Mouse (Mus musculus) C2C12 (cell line): Measurements from ENCODE around the gene March9. TPM values are rescaled to one million over a fixed set of nuclear protein-coding genes. Genes with fewer than 3 reads are reported as not detected.
A peak's percentile ranks its signal among the peaks of the same experiment; 100 is the strongest.

ENCODE experiments used
- H3K27me3 ChIP-seq: one replicate; pipeline ENCODE4 v1.6.1; 2011; ENCODE audit not compliant: control insufficient read depth, insufficient read depth, insufficient read length
- H3K36me3 ChIP-seq: one replicate; pipeline ENCODE4 v1.6.1; 2011; ENCODE audit not compliant: control insufficient read depth, insufficient read depth
- H3K4me3 ChIP-seq: one replicate; pipeline ENCODE4 v1.5.1; 2011; ENCODE audit warnings: mild to moderate bottlenecking, control low read depth; ENCODE audit not compliant: poor library complexity, insufficient read depth, severe bottlenecking
- H3K79me2 ChIP-seq: one replicate; pipeline ENCODE4 v1.6.1; 2011; ENCODE audit not compliant: control insufficient read depth, insufficient read depth
- H3K79me3 ChIP-seq: one replicate; pipeline ENCODE4 v1.6.1; 2011; ENCODE audit warnings: low read depth, control low read depth
- H3ac ChIP-seq: one replicate; pipeline ENCODE3; 2011; ENCODE audit warnings: low read depth; ENCODE audit not compliant: control insufficient read depth, insufficient read length
- CEBPB ChIP-seq: IDR thresholded peaks from one replicate; pipeline ENCODE4 v1.6.1; 2011; ENCODE audit warnings: low read depth, mild to moderate bottlenecking, control low read depth, moderate library complexity
- CTCF ChIP-seq: IDR thresholded peaks from one replicate; pipeline ENCODE4 v1.5.1; 2011; ENCODE audit not compliant: control insufficient read depth, insufficient read depth, insufficient read length
- FOSL1 ChIP-seq: IDR thresholded peaks from one replicate; pipeline ENCODE4 v1.8.0; 2011; ENCODE audit warnings: mild to moderate bottlenecking, low read length; ENCODE audit not compliant: poor library complexity, insufficient read depth, severe bottlenecking
- MAX ChIP-seq: IDR thresholded peaks from one replicate; pipeline ENCODE4 v1.6.1; 2011; ENCODE audit warnings: mild to moderate bottlenecking, control low read depth
- MYOD1 ChIP-seq: IDR thresholded peaks from one replicate; pipeline ENCODE4 v1.6.1; 2011; ENCODE audit warnings: low read depth; ENCODE audit not compliant: control insufficient read depth, insufficient read length
- MYOG ChIP-seq: IDR thresholded peaks from one replicate; pipeline ENCODE4 v1.6.1; 2011; ENCODE audit not compliant: control insufficient read depth, insufficient read length; ENCODE audit errors: extremely low read depth
- USF1 ChIP-seq: IDR thresholded peaks from one replicate; pipeline ENCODE4 v1.6.1; 2011; ENCODE audit warnings: low read depth, mild to moderate bottlenecking, control low read depth, moderate library complexity
- polyA plus RNA-seq: library from polyadenylated mRNA; unstranded; fragments of >200 nt; fragmentation: generic; extraction: Trizol; gene quantifications from one replicate; pipeline ENCODE4 v1.2.1, GENCODE M21; 2012; ENCODE audit warnings: missing spikeins

The March9 gene
- polyA plus RNA-seq, 1 experiment = 3.0 TPM

DNA sequence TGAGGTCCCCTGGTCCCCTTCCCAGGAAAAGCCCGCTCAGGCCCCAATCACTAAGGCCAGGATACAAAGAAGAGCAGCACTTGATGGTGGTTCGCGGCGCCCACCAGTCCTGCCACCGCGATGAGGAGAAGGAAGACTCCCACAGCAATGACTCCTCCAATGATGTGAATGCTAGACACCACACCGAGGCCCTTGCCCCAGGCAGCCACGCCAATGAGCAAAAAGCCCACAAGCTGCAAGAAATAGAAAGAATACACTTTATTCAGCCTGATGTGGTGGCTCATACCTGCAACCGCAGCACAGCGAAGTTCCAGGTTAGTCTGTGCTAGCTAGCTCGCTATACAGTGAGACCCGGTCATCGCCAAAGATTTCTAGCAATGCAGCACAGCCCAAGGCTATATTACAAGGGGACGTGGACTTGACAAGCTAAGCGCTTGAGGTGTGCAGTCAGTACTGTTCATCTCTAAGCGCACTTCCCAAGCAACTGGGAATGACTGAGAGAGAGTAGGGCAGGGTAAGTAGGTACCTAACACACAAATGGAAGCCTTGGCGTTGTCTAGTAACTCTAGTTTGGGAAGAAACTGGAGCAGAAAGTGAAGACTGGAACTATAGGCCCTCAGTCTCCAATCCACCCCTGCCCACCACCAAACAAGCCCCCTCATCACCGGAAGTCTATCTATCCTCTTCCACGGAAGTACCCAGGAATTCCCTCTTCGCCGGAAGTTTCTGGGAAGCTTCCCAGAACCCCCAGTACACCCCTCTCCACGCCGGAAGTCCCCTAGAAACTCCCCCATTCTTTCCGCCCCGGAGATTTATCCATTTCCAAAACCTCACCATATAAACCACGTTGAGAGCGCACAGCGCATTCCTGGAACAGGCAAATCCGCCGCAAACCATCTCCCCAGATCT, 9.6 kb upstream of the March9 start:
- H3K79me3 ChIP-seq = peaks cover 22% of the 10 kb centered on the region
- no peaks in the 10 kb centered on the region for H3K27me3 ChIP-seq
- peak overlapping the region; percentile 74 for H3ac ChIP-seq
- peaks cover 45% of the 10 kb centered on the region for H3K79me2 ChIP-seq
- peak overlapping the region; percentile 82 for H3K4me3 ChIP-seq
- peaks cover 39% of the 10 kb centered on the region for H3K36me3 ChIP-seq
- no peak for TF ChIP-seq MYOD1
- no peak for TF ChIP-seq MAX
- TF ChIP-seq MYOG = no peak
- TF ChIP-seq CTCF = no peak
- no peak for TF ChIP-seq CEBPB
- TF ChIP-seq FOSL1 = no peak
- TF ChIP-seq USF1 = no peak

DNA sequence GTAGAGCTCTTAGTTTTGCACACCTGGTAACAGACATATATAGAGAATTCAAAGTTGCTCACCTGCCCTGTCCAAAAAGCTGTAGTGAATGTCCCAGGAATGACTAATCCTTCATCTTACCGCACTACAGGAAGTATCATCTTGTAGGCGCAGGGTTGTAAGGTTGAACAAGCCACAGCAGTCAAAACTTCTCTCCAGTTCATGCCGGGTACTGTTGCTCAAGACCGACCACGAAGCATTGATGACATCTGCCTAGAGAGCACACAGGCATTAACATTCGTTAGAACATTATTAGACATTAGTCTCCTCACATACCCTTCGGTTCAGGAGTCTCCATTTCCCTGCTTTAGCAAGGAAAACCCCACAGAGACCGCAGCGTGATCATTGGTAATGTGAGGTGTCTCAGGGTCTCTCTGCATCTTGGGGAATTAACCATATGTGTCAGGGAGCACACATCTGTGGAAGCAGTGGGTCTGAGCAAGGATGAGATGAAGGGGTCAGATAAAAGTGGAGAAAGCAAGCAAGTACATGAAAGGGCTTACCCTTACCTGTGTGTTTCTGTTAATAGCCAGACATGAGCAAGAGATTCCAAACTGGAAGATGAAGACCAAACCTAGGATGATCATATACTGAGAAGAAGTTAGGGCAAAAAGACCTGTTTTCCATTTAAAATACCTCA, 8.5 kb upstream of the March9 start:
- peaks cover 55% of the 10 kb centered on the region for H3K79me2 ChIP-seq
- H3ac ChIP-seq = peak overlapping the region; percentile 27
- no peak for TF ChIP-seq CTCF
- TF ChIP-seq CEBPB = peak; percentile 60
- TF ChIP-seq USF1 = no peak
- no peaks in the 10 kb centered on the region for H3K27me3 ChIP-seq
- H3K36me3 ChIP-seq = peaks cover 40% of the 10 kb centered on the region
- no peak overlapping the region for H3K4me3 ChIP-seq
- H3K79me3 ChIP-seq = peaks cover 33% of the 10 kb centered on the region

DNA sequence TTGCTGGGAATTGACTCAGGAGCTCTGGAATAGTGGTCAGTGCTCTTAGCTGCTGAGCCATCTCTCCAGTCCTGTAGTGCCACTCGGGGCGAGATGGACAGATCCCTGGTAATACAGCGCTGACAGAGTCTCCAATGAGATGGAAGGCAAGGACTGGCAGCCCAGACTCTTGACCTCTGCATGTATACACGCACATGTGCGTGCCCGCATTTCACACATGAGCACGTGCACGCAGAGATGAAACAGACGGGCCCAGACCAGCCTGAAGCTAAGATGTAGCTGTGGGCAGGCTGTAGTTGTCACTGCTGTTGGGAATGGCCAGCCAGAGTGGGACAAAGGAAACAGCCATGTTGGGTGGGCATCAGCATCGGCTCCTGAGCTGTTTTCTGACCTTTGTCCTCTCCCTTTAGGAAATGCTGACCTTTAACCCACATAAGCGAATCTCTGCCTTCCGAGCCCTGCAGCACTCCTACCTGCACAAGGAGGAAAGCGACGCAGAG, 6.6 kb upstream of the March9 start:
- TF ChIP-seq CEBPB = no peak
- no peak for TF ChIP-seq USF1
- TF ChIP-seq FOSL1 = no peak
- TF ChIP-seq MYOG = no peak
- Histone ChIP-seq H3K36me3 (peaks cover 40% of the 10 kb centered on the region), H3K4me3 (no peak overlapping the region), H3K79me3 (peaks cover 33% of the 10 kb centered on the region), H3K27me3 (no peaks in the 10 kb centered on the region), H3ac (no peak overlapping the region), H3K79me2 (peaks cover 57% of the 10 kb centered on the region)

DNA sequence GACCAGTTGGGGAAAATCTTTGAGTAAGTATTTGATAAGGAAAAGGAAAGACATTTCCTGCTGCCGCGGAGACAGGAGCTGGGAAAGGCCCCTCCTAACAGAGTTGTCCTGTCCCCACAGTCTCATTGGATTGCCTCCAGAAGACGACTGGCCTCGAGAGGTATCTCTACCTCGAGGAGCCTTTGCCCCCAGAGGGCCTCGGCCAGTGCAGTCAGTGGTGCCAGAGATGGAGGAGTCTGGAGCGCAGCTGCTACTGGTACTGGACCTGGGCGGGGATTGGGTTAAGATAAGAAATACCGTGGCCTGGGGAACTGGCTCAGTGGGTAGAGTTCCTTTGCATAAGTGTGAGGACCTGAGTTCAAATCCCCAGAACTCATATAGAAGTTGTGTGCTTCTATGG, 6.0 kb upstream of the March9 start:
- Histone ChIP-seq H3K79me3 (peaks cover 33% of the 10 kb centered on the region), H3K79me2 (peaks cover 57% of the 10 kb centered on the region), H3K36me3 (peaks cover 40% of the 10 kb centered on the region), H3ac (no peak overlapping the region), H3K4me3 (no peak overlapping the region), H3K27me3 (no peaks in the 10 kb centered on the region)
- no peak for TF ChIP-seq USF1
- TF ChIP-seq MYOG = no peak
- TF ChIP-seq FOSL1 = no peak
- TF ChIP-seq MYOD1 = no peak
- no peak for TF ChIP-seq CTCF
- TF ChIP-seq CEBPB = no peak
- TF ChIP-seq MAX = no peak

DNA sequence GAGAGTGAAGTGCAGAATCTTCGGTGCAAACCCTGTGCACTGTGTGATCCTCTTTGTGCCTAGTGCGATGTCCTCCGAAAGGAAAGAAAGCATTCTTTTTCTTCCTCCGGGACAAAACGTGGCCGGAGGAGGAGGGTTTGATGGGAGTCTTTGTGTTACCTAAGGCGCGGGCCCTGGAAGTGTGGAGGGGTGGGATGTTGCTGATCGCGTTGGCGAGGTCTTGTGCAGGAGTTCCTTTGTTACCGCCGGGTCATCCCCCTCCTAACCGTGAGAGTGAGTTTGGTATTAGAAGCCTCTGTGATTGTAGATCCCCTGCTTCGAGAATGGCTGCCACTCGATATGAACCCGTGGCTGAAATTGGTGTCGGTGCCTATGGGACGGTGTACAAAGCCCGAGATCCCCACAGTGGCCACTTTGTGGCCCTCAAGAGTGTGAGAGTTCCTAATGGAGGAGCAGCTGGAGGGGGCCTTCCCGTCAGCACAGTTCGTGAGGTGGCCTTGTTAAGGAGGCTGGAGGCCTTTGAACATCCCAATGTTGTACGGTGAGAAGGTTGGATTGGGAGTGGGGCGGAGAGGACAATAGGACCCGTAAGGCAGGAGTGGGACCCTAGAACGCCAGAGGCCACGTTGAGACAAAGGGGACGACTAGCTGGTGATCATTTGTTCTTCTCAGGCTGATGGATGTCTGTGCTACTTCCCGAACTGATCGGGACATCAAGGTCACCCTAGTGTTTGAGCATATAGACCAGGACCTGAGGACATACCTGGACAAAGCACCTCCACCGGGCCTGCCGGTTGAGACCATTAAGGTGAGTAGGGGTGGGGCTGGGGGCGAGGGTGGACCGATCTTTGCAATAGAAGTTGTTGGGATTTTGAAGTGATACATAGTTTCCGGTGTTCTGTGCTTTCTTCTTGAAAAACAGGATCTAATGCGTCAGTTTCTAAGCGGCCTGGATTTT, 4.2 kb upstream of the March9 start:
- Histone ChIP-seq H3K79me2 (peaks cover 50% of the 10 kb centered on the region), H3K36me3 (peaks cover 40% of the 10 kb centered on the region), H3ac (peak overlapping the region; percentile 92), H3K4me3 (peak overlapping the region; percentile 88), H3K27me3 (no peaks in the 10 kb centered on the region), H3K79me3 (peaks cover 27% of the 10 kb centered on the region)
- TF ChIP-seq FOSL1 (no peak), CEBPB (no peak), MYOG (no peak), MYOD1 (no peak), USF1 (no peak), MAX (no peak), CTCF (no peak)
